Mouse (Mus musculus) spleen, adult 2 months (tissue): ENCODE results near the gene Tmem30c. TPM values are rescaled to one million over a fixed set of nuclear protein-coding genes. Genes with fewer than 3 reads are reported as not detected.

Experiments used
- DNase-seq, 2 experiments: peaks; one replicate each; pipeline versions ENCODE4 v3.0.0 to v3.0.0-alpha.2; 2012 to 2021; ENCODE audit warnings: low spot score in 2 of 2, low read depth in 1 of 2
- H3K27ac ChIP-seq: fragments of 200-500 bp; 2 replicates; pipeline ENCODE4 v1.5.1; 2012; ENCODE audit warnings: low read length, inconsistent platforms; ENCODE audit not compliant: insufficient read depth
- H3K27me3 ChIP-seq: fragments of 200-500 bp; 2 replicates; pipeline ENCODE4 v1.6.1; 2012; ENCODE audit warnings: mild to moderate bottlenecking, moderate library complexity, low read length, inconsistent platforms; ENCODE audit not compliant: control insufficient read depth, insufficient read depth
- H3K36me3 ChIP-seq: fragments of 200-500 bp; 2 replicates; pipeline ENCODE4 v1.6.1; 2012; ENCODE audit warnings: mild to moderate bottlenecking, low read length, inconsistent platforms; ENCODE audit not compliant: control insufficient read depth, insufficient read depth
- H3K4me1 ChIP-seq: fragments of 200-500 bp; 2 replicates; pipeline ENCODE4 v1.6.1; 2011; ENCODE audit warnings: inconsistent platforms; ENCODE audit not compliant: control insufficient read depth, insufficient read depth, insufficient read length
- H3K4me3 ChIP-seq: fragments of 200-500 bp; 2 replicates; pipeline ENCODE4 v1.5.1; 2011; ENCODE audit warnings: mild to moderate bottlenecking, inconsistent platforms; ENCODE audit not compliant: insufficient read depth, insufficient read length; ENCODE audit errors: extremely low read depth
- CTCF ChIP-seq: fragments of 200-500 bp; IDR thresholded peaks from 2 replicates; pipeline ENCODE4 v1.5.1; 2011; ENCODE audit warnings: mild to moderate bottlenecking, inconsistent platforms; ENCODE audit not compliant: insufficient read depth, insufficient read length, insufficient replicate concordance; ENCODE audit errors: extremely low read depth
- POLR2A ChIP-seq: fragments of 200-500 bp; IDR thresholded peaks from 2 replicates; pipeline ENCODE4 v1.6.1; 2011; ENCODE audit warnings: low read depth, low read length, inconsistent platforms
- WGBS: fragments of 180-500 bp; shearing (Covaris S2); methylation state at CpG from one replicate; pipeline ENCODE4 v1.1.7; 2018; 5-methylcytosine and 5-hydroxymethylcytosine counted together
- polyA plus RNA-seq: library from polyadenylated mRNA; depleted of rRNA; stranded (reverse); fragments of >200 nt; gene quantifications from 2 replicates; pipeline ENCODE4 v1.2.3, GENCODE M21; 2012

Gene Tmem30c
- polyA plus RNA-seq, 1 experiment = not detected

DNA sequence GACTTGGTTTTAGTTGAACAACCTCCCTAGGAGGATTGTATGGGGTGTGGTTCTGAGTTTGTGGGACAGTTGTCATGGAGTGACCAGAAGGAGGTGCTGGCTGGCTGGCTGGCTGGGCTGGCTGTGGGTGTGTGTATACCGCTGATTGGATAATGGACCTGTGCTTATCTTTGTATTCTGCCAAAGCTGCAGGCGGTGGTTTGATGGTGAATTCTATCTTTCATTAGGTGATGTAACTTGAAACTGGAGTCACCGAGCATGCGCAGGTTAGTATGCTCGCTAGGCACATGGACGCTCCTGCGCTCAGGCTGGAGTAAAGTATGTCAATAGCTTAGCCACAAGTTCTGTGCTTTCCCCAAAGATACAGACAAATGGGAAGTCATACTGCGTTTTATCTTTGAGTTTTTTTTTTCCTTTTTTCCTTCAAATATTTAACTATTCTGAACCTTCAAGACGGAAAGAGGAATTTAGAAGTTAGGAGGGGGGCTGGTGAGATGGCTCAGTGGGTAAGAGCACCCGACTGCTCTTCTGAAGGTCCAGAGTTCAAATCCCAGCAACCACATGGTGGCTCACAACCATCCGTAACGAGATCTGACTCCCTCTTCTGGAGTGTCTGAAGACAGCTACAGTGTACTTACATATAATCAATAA lies 13.6 kb downstream of the Tmem30c start:
- TF ChIP-seq CTCF (no peak), POLR2A (no peak)
- Histone ChIP-seq H3K27me3 (no peaks in the 10 kb centered on the region), H3K4me1 (no peaks in the 10 kb centered on the region), H3K4me3 (no peak overlapping the region), H3K36me3 (no peaks in the 10 kb centered on the region), H3K27ac (no peak overlapping the region)
- 88% methylated on average over 12 of the region's 12 CpGs for WGBS
- no peak for DNase-seq

DNA sequence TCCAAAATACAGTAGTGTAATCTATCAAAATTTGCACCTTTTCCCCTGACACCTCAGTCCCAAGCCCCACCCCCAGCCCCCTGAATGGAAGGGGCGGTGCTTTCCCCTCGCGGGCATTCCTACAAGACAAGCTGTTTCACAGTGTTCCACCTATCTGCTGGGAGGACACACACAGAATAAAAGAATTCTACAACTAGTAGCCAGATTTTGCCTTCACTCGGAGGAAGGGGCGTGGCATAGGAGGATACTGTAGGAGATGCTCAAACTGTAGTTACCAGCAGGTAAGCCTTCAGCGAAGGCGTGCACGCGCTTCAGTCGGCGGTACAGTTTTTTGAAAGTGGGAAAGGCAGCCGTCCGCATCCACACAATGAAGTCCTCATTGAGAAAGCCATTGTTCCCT lies 22.9 kb downstream of the Tmem30c start:
- TF ChIP-seq CTCF (no peak), POLR2A (no peak)
- Histone ChIP-seq H3K4me1 (no peaks in the 10 kb centered on the region), H3K27ac (no peak overlapping the region), H3K27me3 (no peaks in the 10 kb centered on the region), H3K36me3 (no peaks in the 10 kb centered on the region), H3K4me3 (no peak overlapping the region)
- DNase-seq = no peak
- 94% methylated on average over 13 of the region's 13 CpGs for WGBS

DNA sequence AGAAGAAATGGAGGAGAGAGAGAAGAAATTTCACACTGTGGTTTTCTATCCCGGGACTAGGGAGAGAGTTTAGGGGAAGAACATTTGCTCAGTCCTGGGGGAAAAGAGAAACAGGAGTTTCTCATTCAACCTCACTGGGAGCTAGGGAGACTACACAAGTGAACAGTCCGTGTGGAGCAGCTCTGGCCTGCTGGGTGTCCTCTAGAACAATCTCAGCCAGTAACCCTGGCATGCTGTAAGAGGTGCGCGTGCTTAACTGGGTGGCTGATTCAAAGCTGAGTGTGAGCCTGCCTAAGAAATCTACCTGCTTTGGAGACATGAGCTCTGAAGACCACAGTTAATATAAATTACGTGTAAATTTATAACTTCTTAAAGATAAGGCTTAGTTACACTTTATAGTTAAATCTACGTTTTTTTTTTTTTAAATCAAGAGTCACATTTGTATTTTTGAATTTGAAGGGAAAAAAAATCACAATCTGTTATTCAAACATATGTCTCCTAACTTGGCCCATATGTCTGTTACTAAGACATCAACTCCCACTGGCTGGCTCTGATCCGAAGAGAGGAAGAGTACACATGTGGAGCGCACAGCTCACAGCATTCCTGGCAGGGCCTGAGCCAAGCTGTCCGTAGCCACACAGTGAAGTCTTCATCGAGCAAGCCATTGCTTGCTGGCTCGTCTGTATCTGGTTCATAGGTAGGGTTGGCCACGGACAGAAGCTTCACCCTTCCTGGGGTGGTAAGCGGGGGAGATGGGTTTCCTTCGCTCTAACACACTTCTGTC lies 24.4 kb downstream of the Tmem30c start:
- no peak for DNase-seq
- no peaks in the 10 kb centered on the region for H3K4me1 ChIP-seq
- H3K27ac ChIP-seq = no peak overlapping the region
- WGBS = 91% methylated on average over 14 of the region's 14 CpGs
- H3K36me3 ChIP-seq = no peaks in the 10 kb centered on the region
- H3K27me3 ChIP-seq = no peaks in the 10 kb centered on the region
- H3K4me3 ChIP-seq = no peak overlapping the region
- no peak for TF ChIP-seq POLR2A
- TF ChIP-seq CTCF = no peak

DNA sequence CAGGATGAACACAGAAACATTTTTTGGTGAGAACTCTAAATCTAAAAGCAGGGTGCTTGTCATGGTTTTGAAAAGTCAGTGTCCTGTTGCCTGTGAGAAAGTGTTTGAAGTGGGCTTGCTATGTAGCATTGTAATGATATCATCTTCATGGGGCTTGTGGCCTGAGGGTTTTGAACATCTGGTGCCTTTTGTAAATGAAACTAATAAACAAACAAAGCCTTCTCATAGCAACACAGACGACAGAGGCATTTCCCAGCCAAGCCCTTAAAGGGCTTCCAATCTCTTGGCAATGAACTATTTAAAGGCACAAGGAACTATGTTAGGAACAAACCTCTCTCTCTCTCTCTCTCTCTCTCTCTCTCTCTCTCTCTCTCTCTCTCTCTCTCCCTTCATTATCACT lies 25.6 kb downstream of the Tmem30c start:
- DNase-seq = no peak
- H3K36me3 ChIP-seq = no peaks in the 10 kb centered on the region
- no peak overlapping the region for H3K4me3 ChIP-seq
- no peak overlapping the region for H3K27ac ChIP-seq
- H3K4me1 ChIP-seq = no peaks in the 10 kb centered on the region
- 22% methylated on average over 1 of the region's 1 CpGs for WGBS
- TF ChIP-seq POLR2A = no peak
- TF ChIP-seq CTCF = no peak
- no peaks in the 10 kb centered on the region for H3K27me3 ChIP-seq

DNA sequence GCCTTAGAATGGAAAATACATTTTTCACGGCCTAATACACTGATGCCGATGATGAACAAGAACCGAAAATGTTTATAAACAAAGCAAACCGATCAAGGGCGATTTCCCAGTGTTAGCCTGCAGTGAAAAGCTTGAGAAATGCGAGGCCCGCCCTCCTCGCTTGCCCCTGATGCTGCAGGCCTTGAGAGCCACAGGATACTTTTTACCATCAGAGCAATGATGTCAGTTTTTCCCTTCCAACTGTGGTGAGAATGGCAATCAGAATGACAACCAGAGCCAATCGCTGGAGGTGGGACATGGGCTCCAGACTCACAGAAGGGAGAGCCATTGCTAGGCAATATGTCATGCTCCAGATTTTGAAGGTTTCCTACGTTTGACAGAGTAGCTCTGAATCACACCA lies 32.5 kb downstream of the Tmem30c start:
- no peak for DNase-seq
- no peaks in the 10 kb centered on the region for H3K4me1 ChIP-seq
- H3K27me3 ChIP-seq = no peaks in the 10 kb centered on the region
- TF ChIP-seq CTCF (no peak), POLR2A (no peak)
- 83% methylated on average over 10 of the region's 10 CpGs for WGBS
- H3K36me3 ChIP-seq = no peaks in the 10 kb centered on the region
- no peak overlapping the region for H3K4me3 ChIP-seq
- no peak overlapping the region for H3K27ac ChIP-seq

DNA sequence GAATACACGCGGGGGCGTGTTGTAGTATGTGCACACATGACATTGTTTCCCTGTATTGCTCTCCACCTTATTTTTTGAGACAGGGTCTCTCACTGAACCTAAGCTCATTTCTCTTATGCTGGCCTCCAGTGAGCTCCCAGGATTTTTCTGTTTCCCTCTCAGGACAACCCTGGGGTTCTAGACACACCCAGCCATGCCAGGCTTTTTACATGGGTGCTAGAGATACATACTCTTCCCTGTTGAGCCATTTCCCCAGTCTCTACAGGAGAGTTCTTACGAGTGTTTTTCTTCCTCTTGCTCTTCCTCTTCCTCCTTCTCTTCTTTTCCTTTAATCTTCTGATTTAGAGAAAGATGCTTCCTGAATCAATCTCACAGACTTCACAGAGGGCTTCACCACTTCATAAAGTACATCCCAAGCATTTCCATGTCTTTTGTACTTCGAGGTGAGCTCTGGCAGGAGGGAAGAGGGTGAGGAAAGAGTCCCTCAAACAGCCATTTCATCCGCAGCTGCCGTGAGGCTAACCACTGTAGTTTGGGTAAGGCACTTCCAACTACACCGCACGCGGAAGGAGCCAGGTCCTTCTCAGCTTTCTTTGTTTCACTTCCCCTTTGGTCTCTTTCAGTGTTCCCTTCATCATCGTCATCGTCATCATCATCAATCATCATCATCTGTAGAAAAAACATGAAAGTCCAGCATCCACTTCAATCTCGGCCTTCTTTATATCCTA lies 33.1 kb downstream of the Tmem30c start:
- TF ChIP-seq CTCF = no peak
- TF ChIP-seq POLR2A = no peak
- peak; percentile 14 to 17 for DNase-seq
- no peaks in the 10 kb centered on the region for H3K4me1 ChIP-seq
- no peak overlapping the region for H3K4me3 ChIP-seq
- H3K27ac ChIP-seq = no peak overlapping the region
- no peaks in the 10 kb centered on the region for H3K27me3 ChIP-seq
- WGBS = 45% methylated on average over 13 of the region's 13 CpGs
- H3K36me3 ChIP-seq = no peaks in the 10 kb centered on the region
